Mouse (Mus musculus) bone marrow macrophage, adult 2 months (primary cell): Measurements from ENCODE around the gene Dnajb8.

ENCODE experiments used
- CTCF ChIP-seq: IDR thresholded peaks from 2 replicates; pipeline ENCODE4 v1.5.1; 2012; ENCODE audit warnings: low read depth, mild to moderate bottlenecking, low read length, moderate library complexity
- POLR2A ChIP-seq: IDR thresholded peaks from 2 replicates; pipeline ENCODE4 v1.6.1; 2012; ENCODE audit warnings: mild to moderate bottlenecking, low read depth, low read length, borderline replicate concordance

DNA sequence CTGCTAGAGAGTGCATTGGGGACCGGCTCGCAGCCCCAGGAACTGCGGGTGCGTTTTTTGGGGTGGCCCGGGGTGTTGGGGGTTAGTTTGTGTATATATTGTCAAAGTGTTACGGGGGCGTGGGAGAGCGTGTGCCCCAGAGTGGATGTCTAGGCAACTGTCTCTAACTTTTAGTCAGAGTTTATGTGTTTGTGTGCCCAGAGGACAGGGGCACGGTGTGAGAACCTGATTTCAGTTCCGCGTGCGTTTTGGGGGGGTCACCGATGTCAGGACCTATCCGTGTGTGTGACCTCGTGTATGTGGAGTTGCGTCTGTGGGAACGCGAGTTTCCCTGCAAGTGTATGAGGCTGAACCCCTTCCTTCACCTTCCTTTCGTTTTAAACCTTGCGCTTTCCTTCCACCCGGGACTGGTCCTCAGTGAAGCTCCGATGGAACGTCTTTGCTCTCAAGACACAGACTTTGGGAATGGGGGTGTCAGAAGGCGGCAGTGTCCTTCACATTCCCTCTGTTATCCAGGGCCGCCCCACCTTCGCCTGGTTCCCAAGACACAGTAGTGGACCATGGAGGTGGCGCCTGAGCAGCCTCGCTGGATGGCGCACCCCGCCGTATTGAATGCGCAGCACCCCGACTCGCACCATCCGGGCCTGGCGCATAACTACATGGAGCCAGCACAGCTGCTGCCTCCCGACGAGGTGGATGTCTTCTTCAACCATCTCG, 22.9 kb upstream of the Dnajb8 start:
- TF ChIP-seq POLR2A (no peak), CTCF (no peak)
